Mouse (Mus musculus): ENCODE results near the gene Ciz1. TPM values are rescaled to one million over a fixed set of nuclear protein-coding genes. Genes with fewer than 3 reads are reported as not detected.

Ciz1 gene
- polyA plus RNA-seq, 1 experiment: 225 TPM

DNA sequence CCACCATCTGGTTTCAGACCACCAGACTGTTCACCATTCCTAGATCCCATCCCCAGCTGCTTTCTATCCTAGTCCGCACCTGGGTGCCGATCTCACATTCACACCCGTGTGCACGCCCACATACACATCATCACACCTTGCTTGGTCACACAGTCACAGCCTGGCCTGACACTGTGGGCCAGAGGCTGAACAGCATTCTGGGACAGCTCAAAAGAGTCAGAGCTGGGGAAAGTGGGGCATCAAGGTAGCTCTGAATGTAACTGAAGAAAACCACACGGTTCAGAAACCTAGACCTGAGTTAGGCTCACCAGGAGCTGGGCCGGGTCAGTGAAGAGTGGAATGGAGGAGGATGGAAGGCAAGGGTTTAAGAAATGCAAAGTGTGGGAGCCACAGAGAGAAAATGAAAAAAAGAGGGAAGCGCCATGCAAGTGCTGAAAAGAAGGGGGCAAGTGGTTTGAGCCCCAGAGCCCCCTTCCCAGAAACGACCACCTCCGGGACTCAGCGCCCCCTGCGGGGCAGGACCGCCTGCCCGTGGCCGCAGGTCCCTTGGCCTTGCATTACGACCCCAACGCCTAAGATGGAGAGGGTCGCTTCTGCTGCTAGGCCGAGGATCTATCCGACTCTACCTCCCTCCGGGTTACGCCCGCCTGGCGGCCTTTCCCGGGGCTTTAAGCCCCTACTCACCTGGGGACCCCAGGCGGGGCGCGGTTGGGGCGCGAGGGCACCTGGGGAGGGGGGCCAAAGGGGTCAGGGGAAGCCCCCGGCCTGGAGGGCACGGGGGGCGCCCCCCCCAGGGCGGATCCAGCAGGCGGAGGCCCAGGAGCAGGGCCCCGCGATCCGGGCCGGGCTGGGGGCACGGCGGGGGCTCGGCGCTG is 40.4 kb upstream of the Ciz1 start:
- no peak for TF ChIP-seq POLR2A (IDR thresholded peaks at IDR 0.05; ENCODE audit: borderline replicate concordance, extremely low read depth, insufficient read depth, insufficient read length, poor library complexity, severe bottlenecking)
- peak; percentile 9; the same call in 1 of the 2 replicates for TF ChIP-seq CTCF (IDR thresholded peaks at IDR 0.05; ENCODE audit: borderline replicate concordance, extremely low read depth, insufficient read depth, insufficient read length)
- no peak for DNase-seq (ENCODE audit: low read depth)

DNA sequence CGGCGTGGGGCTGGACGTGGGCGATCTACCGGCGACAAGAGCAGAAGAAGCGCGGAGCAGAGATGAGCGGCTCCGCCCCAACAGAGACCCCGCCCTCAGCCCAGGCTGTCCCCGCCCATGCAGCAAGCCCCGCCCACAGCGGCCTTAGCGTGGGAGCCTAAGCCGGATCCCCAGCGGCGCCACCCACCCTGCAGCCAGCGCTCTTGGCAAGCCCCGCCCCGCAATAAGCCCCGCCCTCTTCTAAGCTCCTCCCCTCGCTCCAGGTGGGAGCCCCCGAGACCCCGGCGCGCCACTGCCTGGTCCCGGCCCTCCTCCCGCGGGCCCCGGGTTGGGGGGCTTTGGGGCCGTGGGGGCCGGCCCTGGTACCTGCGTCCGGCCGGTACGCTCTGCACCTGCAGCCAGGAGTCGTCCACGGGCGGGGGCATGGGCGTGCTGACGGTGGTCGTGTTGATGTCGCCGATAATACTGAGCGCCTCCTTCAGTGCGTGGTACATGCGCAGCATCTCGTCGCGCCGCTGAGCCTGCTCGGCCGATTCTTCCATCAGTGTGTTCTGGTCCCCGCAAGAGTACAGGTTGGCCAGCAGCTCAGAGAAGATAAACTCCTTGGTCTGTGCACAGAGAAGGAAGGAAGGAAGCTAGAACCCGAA is 39.7 kb upstream of the Ciz1 start:
- TF ChIP-seq POLR2A (IDR thresholded peaks at IDR 0.05; ENCODE audit: borderline replicate concordance, extremely low read depth, insufficient read depth, insufficient read length, poor library complexity, severe bottlenecking) (no peak), CTCF (IDR thresholded peaks at IDR 0.05; ENCODE audit: borderline replicate concordance, extremely low read depth, insufficient read depth, insufficient read length) (no peak)
- DNase-seq (ENCODE audit: low read depth): peak; percentile 90

DNA sequence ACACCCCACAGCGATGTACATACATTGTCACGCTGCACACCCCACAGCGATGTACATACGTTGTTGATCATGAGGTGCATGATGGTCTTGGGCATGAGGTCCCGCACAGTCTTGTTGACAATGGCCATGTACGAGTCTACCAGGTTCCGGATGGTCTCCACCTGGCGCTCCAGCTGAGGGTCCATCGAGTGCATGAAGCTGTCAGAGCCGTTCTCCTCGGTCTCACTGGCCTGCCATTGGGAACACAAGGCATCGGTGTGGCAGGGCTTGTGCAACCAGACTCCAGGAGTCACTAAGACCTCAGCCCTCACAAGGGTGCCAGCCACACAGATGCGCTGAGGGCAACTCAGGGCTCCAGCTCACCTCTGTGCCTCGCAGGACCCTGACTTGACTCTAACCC is 37.3 kb upstream of the Ciz1 start:
- no peak for TF ChIP-seq POLR2A (IDR thresholded peaks at IDR 0.05; ENCODE audit: borderline replicate concordance, extremely low read depth, insufficient read depth, insufficient read length, poor library complexity, severe bottlenecking)
- no peak for TF ChIP-seq CTCF (IDR thresholded peaks at IDR 0.05; ENCODE audit: borderline replicate concordance, extremely low read depth, insufficient read depth, insufficient read length)
- DNase-seq (ENCODE audit: low read depth): no peak

GRCm38 (mm10) chr2:32315751-32316150 is 36.4 kb upstream of the Ciz1 start:
- TF ChIP-seq CTCF (IDR thresholded peaks at IDR 0.05; ENCODE audit: borderline replicate concordance, extremely low read depth, insufficient read depth, insufficient read length): no peak
- no peak for TF ChIP-seq POLR2A (IDR thresholded peaks at IDR 0.05; ENCODE audit: borderline replicate concordance, extremely low read depth, insufficient read depth, insufficient read length, poor library complexity, severe bottlenecking)
- DNase-seq (ENCODE audit: low read depth): no peak

- TF ChIP-seq POLR2A (IDR thresholded peaks at IDR 0.05; ENCODE audit: borderline replicate concordance, extremely low read depth, insufficient read depth, insufficient read length, poor library complexity, severe bottlenecking) (no peak), CTCF (IDR thresholded peaks at IDR 0.05; ENCODE audit: borderline replicate concordance, extremely low read depth, insufficient read depth, insufficient read length) (no peak)
- DNase-seq (ENCODE audit: low read depth): peak; percentile 25
Measured at GRCm38 (mm10) chr2:32316887-32317656, 35.1 kb upstream of the Ciz1 start.

GRCm38 (mm10) chr2:32317791-32318417 is 34.2 kb upstream of the Ciz1 start:
- TF ChIP-seq CTCF (IDR thresholded peaks at IDR 0.05; ENCODE audit: borderline replicate concordance, extremely low read depth, insufficient read depth, insufficient read length): no peak
- TF ChIP-seq POLR2A (IDR thresholded peaks at IDR 0.05; ENCODE audit: borderline replicate concordance, extremely low read depth, insufficient read depth, insufficient read length, poor library complexity, severe bottlenecking): 0 out of 2 replicates have a peak, but pooled peaks have one; percentile 9
- peak; percentile 55 for DNase-seq (ENCODE audit: low read depth)

DNA sequence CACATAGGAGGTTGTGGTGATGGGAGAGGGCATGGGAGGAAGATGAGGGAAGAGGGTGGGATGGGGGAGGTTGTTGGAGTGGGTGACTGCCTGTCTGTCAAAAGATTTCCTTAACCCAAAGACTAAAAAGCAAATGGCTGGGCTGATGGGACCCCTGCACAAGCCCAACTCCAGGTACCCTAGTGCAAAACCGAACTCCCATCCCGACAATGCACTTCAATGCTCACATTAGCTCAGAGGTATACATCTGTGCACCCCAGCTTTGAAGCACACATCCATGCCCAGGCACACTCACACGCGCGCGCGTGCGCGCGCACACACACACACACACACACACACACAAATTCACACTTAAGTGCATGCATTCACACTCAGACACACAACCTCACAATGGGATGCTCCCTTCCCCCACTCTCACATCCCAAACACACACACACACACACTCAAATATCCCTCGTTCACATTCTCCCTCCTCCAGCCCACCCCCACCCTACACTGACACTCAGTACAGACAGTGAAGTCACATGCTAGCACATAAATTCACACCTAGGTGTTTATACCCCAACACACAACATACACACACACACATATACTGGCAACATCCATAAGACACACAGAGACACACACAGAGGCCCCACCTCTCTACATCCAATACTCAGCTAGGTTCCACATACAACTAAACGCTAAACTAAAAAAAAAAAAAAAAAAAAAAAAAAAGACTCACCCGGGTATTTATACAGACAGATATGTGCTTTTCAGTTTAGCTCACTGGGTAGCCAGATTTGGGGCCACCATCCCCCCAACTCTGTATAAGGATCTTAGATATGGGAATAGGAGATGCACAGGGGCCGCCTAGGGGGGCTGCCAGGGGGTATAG is 33.2 kb upstream of the Ciz1 start:
- no peak for TF ChIP-seq POLR2A (IDR thresholded peaks at IDR 0.05; ENCODE audit: borderline replicate concordance, extremely low read depth, insufficient read depth, insufficient read length, poor library complexity, severe bottlenecking)
- TF ChIP-seq CTCF (IDR thresholded peaks at IDR 0.05; ENCODE audit: borderline replicate concordance, extremely low read depth, insufficient read depth, insufficient read length): no peak
- DNase-seq (ENCODE audit: low read depth): no peak

GRCm38 (mm10) chr2:32319586-32320580 is 32.2 kb upstream of the Ciz1 start:
- no peak for DNase-seq (ENCODE audit: low read depth)
- no peak for TF ChIP-seq POLR2A (IDR thresholded peaks at IDR 0.05; ENCODE audit: borderline replicate concordance, extremely low read depth, insufficient read depth, insufficient read length, poor library complexity, severe bottlenecking)
- TF ChIP-seq CTCF (IDR thresholded peaks at IDR 0.05; ENCODE audit: borderline replicate concordance, extremely low read depth, insufficient read depth, insufficient read length): no peak

- TF ChIP-seq CTCF (IDR thresholded peaks at IDR 0.05; ENCODE audit: borderline replicate concordance, extremely low read depth, insufficient read depth, insufficient read length) (no peak), POLR2A (IDR thresholded peaks at IDR 0.05; ENCODE audit: borderline replicate concordance, extremely low read depth, insufficient read depth, insufficient read length, poor library complexity, severe bottlenecking) (no peak)
Measured at GRCm38 (mm10) chr2:32320721-32321120, 31.4 kb upstream of the Ciz1 start.

More at GRCm38 (mm10) chr2:32320721-32321120, 31.4 kb upstream of the Ciz1 start:
- no peak for DNase-seq (ENCODE audit: low read depth)

Measured in brain, embryonic 14.5 days (tissue).